Mouse (Mus musculus): ENCODE results near the gene Sprr2a3. TPM values are rescaled to one million over a fixed set of nuclear protein-coding genes. Genes with fewer than 3 reads are reported as not detected.
"Not testable (repeated sequence)": the region's sequence is repeated elsewhere in the genome, so short reads cannot be mapped to it uniquely, and the experiment has no call there.

The Sprr2a3 gene
- not detected for total RNA-seq (2021)
- long read RNA-seq, experiment 1, result 0 reads
- long read RNA-seq, experiment 2, result 0 reads

- not testable (repeated sequence) for DNase-seq (ENCODE audit: low spot score)
Measured at GRCm38 (mm10) chr3:92285101-92285500, at the start of gene Sprr2a3. Gene Sprr2a3 (plus strand): TSS chr3:92285417.

GRCm38 (mm10) chr3:92236463-92237189 lies 48.6 kb upstream of the Sprr2a3 start:
- not testable (repeated sequence) for DNase-seq (ENCODE audit: low spot score)

DNA sequence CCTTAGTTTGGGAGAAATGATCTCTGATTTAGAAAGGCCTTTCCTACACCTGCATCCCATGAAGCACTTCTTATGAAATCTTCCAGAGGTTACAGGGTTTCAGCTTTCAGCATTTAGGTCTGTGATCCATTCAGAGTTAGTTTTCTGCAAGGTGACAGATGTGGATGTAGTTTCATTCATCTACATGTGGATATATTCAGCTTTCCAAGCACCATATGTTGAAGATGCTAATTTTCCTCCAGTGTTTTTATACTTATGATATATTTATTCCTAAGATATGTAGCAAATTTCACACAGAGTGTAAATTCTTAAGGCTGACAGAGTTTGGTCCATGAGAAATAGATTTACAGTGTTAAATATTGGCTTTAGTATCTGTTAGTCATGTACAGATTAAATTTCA lies 46.5 kb upstream of the Sprr2a3 start:
- not testable (repeated sequence) for DNase-seq (ENCODE audit: low spot score)

- DNase-seq (ENCODE audit: low spot score), result not testable (repeated sequence)
Measured at GRCm38 (mm10) chr3:92239197-92239596, 46.0 kb upstream of the Sprr2a3 start.

DNA sequence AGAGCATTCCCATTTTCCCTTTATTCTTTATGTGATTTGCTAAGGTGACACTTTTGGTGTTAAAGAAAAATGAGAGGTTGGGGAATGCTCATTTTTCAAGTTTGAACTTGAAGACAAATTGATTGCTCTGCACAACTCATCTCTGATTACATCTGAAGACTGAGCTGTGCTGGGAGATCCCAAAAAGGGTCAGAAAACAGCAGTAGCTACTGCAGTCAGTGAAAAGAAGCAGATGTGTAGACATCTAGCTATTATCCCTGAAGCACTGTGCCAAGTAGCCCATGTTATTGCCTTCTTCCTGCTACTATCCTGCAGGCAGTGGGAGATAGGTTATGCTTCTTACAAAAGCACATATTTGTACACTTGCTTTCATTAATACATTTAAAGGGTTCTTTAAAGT lies 40.4 kb upstream of the Sprr2a3 start:
- DNase-seq (ENCODE audit: low spot score), result not testable (repeated sequence)

- not testable (repeated sequence) for DNase-seq (ENCODE audit: low spot score)
Measured at GRCm38 (mm10) chr3:92246245-92246644, 39.0 kb upstream of the Sprr2a3 start.

GRCm38 (mm10) chr3:92248494-92248893 lies 36.7 kb upstream of the Sprr2a3 start:
- not testable (repeated sequence) for DNase-seq (ENCODE audit: low spot score)

DNA sequence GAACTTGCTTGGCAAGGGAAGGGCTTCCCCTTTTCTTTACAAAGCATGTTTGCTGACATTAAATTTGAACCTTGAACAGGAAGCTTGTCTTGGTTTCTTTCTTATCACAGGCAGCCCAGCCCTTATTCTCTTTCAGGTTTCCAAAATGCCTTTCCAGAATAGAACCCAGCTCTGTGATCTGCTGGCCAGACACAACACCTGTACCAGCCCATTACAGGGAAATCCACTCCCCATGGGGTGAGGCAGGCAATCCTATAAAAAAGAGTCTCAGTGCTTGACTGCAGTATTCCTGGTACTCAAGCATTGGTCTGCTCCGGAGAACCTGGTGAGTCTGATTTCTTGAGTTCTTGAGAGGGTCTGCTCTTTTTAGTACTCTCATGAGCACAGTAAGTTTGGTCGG lies 34.8 kb upstream of the Sprr2a3 start:
- not testable (repeated sequence) for DNase-seq (ENCODE audit: low spot score)

DNA sequence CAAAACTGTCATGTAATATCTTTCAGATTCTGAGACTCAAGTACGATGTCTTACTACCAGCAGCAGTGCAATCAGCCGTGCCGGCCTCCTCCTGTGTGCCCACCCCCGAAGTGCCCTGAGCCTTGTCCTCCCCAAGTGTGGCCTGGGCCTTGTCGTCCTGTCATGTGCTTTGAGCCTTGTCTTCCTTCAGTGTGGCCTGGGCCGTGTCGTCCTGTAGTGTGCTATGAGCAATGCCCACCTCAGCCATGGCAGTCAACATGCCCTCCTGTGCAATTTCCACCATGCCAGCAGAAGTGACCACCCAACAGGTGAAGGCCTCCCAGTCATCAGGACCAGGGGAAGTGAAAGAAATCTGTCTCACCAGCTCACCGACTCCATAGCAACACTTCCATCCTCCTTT lies 31.4 kb upstream of the Sprr2a3 start:
- not testable (repeated sequence) for DNase-seq (ENCODE audit: low spot score)

- not testable (repeated sequence) for DNase-seq (ENCODE audit: low spot score)
Measured at GRCm38 (mm10) chr3:92258526-92258925, 26.7 kb upstream of the Sprr2a3 start.

- not testable (repeated sequence) for DNase-seq (ENCODE audit: low spot score)
Measured at GRCm38 (mm10) chr3:92263462-92263861, 21.8 kb upstream of the Sprr2a3 start.

DNA sequence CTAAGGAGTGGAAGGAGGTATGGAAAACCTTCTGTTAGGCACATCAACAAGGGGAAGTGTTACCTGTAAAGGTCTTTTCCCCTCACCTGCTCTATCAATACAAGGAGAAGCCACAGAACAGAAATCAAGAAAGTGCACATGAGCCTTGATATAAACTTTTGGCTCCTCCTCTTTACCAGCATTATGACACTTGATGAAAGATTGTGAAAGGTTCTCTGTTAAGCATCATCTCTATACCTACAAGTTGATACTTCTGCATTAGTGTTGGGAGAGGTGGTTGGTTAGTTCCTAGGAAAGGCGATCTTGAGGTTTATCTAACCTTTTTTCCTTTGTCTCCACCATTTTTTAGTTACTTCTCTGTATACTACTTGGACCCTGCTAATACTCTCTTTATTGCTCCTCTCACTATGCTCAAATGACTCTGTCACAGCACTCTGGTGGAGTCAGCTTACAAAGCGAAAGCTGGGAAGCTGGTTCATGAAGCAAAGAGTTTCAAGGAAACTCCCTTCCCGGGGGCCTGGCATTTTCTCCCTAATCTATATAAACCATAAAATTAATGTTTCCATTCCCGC lies 13.7 kb upstream of the Sprr2a3 start:
- DNase-seq (ENCODE audit: low spot score), result not testable (repeated sequence)

GRCm38 (mm10) chr3:92273504-92273903 lies 11.7 kb upstream of the Sprr2a3 start:
- not testable (repeated sequence) for DNase-seq (ENCODE audit: low spot score)

DNA sequence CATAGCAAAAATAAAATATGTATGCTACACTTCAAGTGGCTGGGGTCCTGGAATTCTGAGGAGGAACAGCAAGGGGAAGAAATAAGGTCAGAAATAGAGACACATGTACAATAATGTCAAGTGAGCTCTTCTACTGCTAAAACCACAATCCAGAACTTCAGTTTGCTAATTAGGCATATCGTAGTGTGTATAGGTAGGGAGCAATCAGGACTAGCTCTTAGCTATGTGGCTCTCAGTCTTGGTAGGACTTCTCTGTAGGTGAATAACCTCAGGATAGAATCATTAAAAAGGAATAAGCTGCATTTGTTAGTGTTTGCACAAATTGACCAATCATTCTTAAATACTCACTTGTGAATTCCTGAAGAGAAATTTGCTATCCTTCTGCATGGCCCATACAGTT lies 11.2 kb upstream of the Sprr2a3 start:
- DNase-seq (ENCODE audit: low spot score), result not testable (repeated sequence)

DNA sequence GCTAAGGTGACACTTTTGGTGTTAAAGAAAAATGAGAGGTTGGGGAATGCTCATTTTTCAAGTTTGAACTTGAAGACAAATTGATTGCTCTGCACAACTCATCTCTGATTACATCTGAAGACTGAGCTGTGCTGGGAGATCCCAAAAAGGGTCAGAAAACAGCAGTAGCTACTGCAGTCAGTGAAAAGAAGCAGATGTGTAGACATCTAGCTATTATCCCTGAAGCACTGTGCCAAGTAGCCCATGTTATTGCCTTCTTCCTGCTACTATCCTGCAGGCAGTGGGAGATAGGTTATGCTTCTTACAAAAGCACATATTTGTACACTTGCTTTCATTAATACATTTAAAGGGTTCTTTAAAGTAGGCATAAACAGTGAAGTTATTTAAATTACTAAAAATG lies 5.6 kb upstream of the Sprr2a3 start:
- DNase-seq (ENCODE audit: low spot score), result not testable (repeated sequence)

DNA sequence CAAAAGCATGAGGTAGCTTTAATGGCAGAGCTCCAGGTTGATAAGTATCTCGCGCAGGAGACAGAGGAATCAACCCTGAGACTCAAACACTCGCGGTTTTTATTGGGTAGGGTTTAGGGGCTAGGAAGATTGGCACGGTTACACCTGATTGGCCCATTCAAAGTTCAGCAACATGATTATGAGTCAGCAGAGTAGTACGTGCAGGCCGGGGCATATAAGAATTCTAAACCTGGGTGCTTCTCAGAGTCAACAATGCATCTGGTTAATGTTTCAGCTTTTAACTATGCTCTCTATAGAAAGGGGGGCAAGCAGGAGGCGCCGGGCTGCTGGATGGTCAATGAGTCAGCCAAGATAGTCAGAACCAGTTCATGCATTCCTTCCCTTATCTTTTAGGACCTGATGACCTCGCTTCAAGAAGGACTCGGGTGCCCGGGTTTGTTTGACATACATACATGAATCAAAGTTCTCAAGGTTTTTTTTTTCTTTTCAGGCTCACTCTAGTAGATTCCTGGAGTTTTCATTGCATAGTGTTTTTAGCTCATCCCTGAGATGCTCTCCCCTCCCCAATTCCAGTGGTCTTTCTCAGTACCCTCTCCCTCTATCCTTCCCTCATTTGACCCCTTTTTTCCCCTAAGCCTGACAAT lies 4.1 kb upstream of the Sprr2a3 start:
- DNase-seq (ENCODE audit: low spot score), result not testable (repeated sequence)

DNA sequence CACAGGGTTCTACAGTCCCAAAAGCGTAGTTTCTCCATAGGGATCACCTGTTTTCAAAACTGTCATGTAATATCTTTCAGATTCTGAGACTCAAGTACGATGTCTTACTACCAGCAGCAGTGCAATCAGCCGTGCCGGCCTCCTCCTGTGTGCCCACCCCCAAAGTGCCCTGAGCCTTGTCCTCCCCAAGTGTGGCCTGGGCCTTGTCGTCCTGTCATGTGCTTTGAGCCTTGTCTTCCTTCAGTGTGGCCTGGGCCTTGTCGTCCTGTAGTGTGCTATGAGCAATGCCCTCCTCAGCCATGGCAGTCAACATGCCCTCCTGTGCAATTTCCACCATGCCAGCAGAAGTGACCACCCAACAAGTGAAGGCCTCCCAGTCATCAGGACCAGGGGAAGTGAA lies 3.3 kb downstream of the Sprr2a3 start:
- DNase-seq (ENCODE audit: low spot score), result not testable (repeated sequence)

- no peak for DNase-seq (ENCODE audit: low spot score)
Measured at GRCm38 (mm10) chr3:92307406-92307805, 22.2 kb downstream of the Sprr2a3 start.

DNA sequence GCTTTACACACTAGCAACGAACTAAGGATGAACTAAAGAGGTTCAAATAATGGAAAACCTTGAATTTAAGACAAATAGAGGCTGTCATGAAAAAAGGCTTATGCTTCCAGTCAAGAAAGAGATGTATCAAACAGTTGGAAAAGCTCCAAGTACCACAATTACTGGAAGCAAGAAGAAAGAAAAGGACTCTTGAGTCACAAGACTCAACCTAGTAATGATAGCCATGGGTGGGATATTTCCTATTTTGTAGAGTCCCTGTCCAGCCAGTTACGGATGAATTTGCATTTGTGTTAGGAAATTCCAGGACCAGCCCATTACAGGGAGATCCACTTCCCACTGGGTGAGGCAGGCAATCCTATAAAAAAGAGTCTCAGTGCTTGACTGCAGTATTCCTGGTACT lies 31.1 kb downstream of the Sprr2a3 start, which contains the start of gene Sprr2b:
Gene Sprr2b (plus strand): TSS at position 301 of the 400 bp plus-strand sequence.
- DNase-seq (ENCODE audit: low spot score), result no peak

- no peak for DNase-seq (ENCODE audit: low spot score)
Measured at GRCm38 (mm10) chr3:92317384-92317783, 32.2 kb downstream of the Sprr2a3 start.

GRCm38 (mm10) chr3:92336278-92336677 lies 51.1 kb downstream of the Sprr2a3 start:
- DNase-seq (ENCODE audit: low spot score), result no peak

GRCm38 (mm10) chr3:92338840-92339239 lies 53.6 kb downstream of the Sprr2a3 start, which contains the start of gene Sprr2d:
Gene Sprr2d (plus strand): TSS chr3:92339140.
- no peak for DNase-seq (ENCODE audit: low spot score)

Data from gastrocnemius, adult 18-20 months (tissue).